Mouse (Mus musculus) central nervous system, embryonic 11.5 days (tissue): ENCODE measurements around the gene Anp32a. TPM values are rescaled to one million over a fixed set of nuclear protein-coding genes. Genes with fewer than 3 reads are reported as not detected.

Source experiments
- polyA plus RNA-seq: library from polyadenylated mRNA; depleted of rRNA; stranded (reverse); fragments of >200 nt; gene quantifications from 2 replicates; pipeline ENCODE4 v1.2.3, GENCODE M21; 2012; rRNA removed

Anp32a gene
- 882 and 3,071 TPM in 2 replicates for polyA plus RNA-seq

DNA sequence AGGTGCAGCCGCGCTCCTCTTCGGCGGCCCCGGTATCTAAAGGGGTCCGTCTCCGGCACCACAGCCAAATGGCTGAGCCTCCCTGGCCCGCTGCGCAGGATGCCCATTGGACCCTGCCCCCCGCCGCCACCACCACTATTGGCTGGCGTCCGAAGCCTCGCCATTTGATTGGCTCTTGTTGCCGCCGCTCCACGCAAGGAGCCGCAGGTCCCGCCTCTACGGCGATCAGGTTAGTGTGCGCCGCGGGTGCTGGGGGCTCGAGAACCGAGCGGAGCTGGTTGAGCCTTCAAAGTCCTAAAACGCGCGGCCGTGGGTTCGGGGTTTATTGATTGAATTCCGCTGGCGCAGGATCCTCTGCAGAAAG is at the start of gene Anp32a:
Anp32a (plus strand) TSS at position 171 of the 364 bp plus-strand sequence.

Other genes with a start within 250 kb of the Anp32a start
- 9.4 and 15.9 TPM in 2 replicates for gene Glce, start 218.6 kb upstream of the Anp32a start, polyA plus RNA-seq
- gene Spesp1, start 59.1 kb upstream of the Anp32a start, polyA plus RNA-seq: not detected in 2 replicates
- gene Coro2b, start 195.8 kb downstream of the Anp32a start, polyA plus RNA-seq: 28.3 and 34.1 TPM in 2 replicates